Mouse (Mus musculus) cerebellum, adult 11 months (tissue): ENCODE results near the gene Ttll3.

Source experiments
- DNase-seq: peaks from one replicate; pipeline ENCODE4 v3.0.0; 2022

Ttll3 gene

GRCm38 (mm10) chr6:113388960-113389359 is at the start of gene Ttll3:
Ttll3 (plus strand) TSS chr6:113389260.
- DNase-seq: no peak

GRCm38 (mm10) chr6:113341574-113341973 is 47.5 kb upstream of the Ttll3 start:
- DNase-seq: no peak

GRCm38 (mm10) chr6:113342297-113342696 is 46.8 kb upstream of the Ttll3 start:
- no peak for DNase-seq

GRCm38 (mm10) chr6:113343177-113344092 is 45.6 kb upstream of the Ttll3 start, which contains the start of gene Camk1:
Camk1 (minus strand) TSS chr6:113343984.
- DNase-seq: peak; percentile 78

- peak; percentile 52 for DNase-seq
Observed at GRCm38 (mm10) chr6:113344321-113344720, 44.7 kb upstream of the Ttll3 start.

- no peak for DNase-seq
Observed at GRCm38 (mm10) chr6:113346897-113347296, 42.2 kb upstream of the Ttll3 start.

GRCm38 (mm10) chr6:113350538-113350937 is 38.5 kb upstream of the Ttll3 start:
- no peak for DNase-seq

GRCm38 (mm10) chr6:113351161-113351560 is 37.9 kb upstream of the Ttll3 start:
- DNase-seq: no peak

- no peak for DNase-seq
Observed at GRCm38 (mm10) chr6:113351653-113352052, 37.4 kb upstream of the Ttll3 start.

- no peak for DNase-seq
Observed at GRCm38 (mm10) chr6:113352820-113353219, 36.2 kb upstream of the Ttll3 start.

- no peak for DNase-seq
Observed at GRCm38 (mm10) chr6:113353696-113354095, 35.4 kb upstream of the Ttll3 start.

GRCm38 (mm10) chr6:113361476-113361875 is 27.6 kb upstream of the Ttll3 start:
- no peak for DNase-seq

GRCm38 (mm10) chr6:113362241-113362640 is 26.8 kb upstream of the Ttll3 start:
- DNase-seq: no peak

GRCm38 (mm10) chr6:113364518-113365135 is 24.4 kb upstream of the Ttll3 start:
- no peak for DNase-seq

GRCm38 (mm10) chr6:113366639-113367038 is 22.4 kb upstream of the Ttll3 start:
- DNase-seq: no peak

GRCm38 (mm10) chr6:113367574-113367973 is 21.5 kb upstream of the Ttll3 start:
- DNase-seq: no peak

GRCm38 (mm10) chr6:113368124-113368523 is 20.9 kb upstream of the Ttll3 start:
- DNase-seq: no peak

GRCm38 (mm10) chr6:113368577-113368976 is 20.5 kb upstream of the Ttll3 start:
- no peak for DNase-seq

- DNase-seq: no peak
Observed at GRCm38 (mm10) chr6:113370194-113370929, 18.7 kb upstream of the Ttll3 start.

GRCm38 (mm10) chr6:113373491-113373890 is 15.6 kb upstream of the Ttll3 start:
- no peak for DNase-seq

- DNase-seq: no peak
Observed at GRCm38 (mm10) chr6:113377172-113377495, 11.9 kb upstream of the Ttll3 start.

- peak; percentile 87 for DNase-seq
Observed at GRCm38 (mm10) chr6:113377496-113378385, 11.3 kb upstream of the Ttll3 start, which contains the start of the genes Tada3 and Arpc4. Tada3 (minus strand) TSS chr6:113377883. Arpc4 (plus strand) TSS chr6:113378115.
